Mouse (Mus musculus): ENCODE results near the gene Slc17a4.
A peak's percentile ranks its signal among the peaks of the same experiment; 100 is the strongest.

DNA sequence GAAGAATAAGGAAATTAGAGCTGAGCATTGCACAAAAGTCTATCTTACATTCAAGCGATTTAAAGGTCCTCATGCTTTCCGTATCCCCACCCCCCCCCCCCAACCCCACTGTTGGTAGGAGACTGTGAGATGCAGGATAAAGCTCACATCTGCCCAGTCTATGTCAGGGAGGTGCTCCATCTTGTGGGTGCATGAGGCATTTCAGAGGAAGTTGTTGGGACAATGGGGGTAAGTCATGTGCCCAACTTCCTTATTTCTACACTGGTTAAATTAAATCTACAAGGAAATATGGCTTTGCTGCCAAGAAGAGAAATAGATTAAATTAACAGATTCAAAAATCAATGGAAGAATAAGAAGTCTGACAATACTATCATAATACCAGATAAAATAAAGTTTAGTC is 29.3 kb downstream of the Slc17a4 start:
- TF ChIP-seq POLR2A (IDR thresholded peaks at IDR 0.05; ENCODE audit: extremely low read depth, insufficient read depth, low read length) (no peak), CTCF (IDR thresholded peaks at IDR 0.05; ENCODE audit: extremely low read depth, insufficient read depth, low read length) (peak; percentile 57)
